Mouse (Mus musculus): ENCODE data around the gene Commd8.

Gene Commd8

GRCm38 (mm10) chr5:72167594-72168284 lies at the start of gene Commd8:
Gene Commd8 (minus strand): TSS chr5:72168189.
- DNase-seq (ENCODE audit: low spot score): peak; percentile 91

GRCm38 (mm10) chr5:72211741-72212140 lies 43.8 kb upstream of the Commd8 start:
- no peak for DNase-seq (ENCODE audit: low spot score)

GRCm38 (mm10) chr5:72210812-72211139 lies 42.8 kb upstream of the Commd8 start:
- DNase-seq (ENCODE audit: low spot score): no peak

GRCm38 (mm10) chr5:72210123-72210811 lies 42.3 kb upstream of the Commd8 start:
- no peak for DNase-seq (ENCODE audit: low spot score)

GRCm38 (mm10) chr5:72208515-72208914 lies 40.5 kb upstream of the Commd8 start:
- DNase-seq (ENCODE audit: low spot score): no peak

- DNase-seq (ENCODE audit: low spot score): no peak
Measured at GRCm38 (mm10) chr5:72205271-72205670, 37.3 kb upstream of the Commd8 start.

- DNase-seq (ENCODE audit: low spot score): no peak
Measured at GRCm38 (mm10) chr5:72204507-72204906, 36.5 kb upstream of the Commd8 start.

GRCm38 (mm10) chr5:72203734-72204073 lies 35.7 kb upstream of the Commd8 start:
- no peak for DNase-seq (ENCODE audit: low spot score)

- DNase-seq (ENCODE audit: low spot score): peak; percentile 88
Measured at GRCm38 (mm10) chr5:72203028-72203733, 35.2 kb upstream of the Commd8 start.

GRCm38 (mm10) chr5:72202016-72202415 lies 34.0 kb upstream of the Commd8 start:
- no peak for DNase-seq (ENCODE audit: low spot score)

GRCm38 (mm10) chr5:72201600-72201999 lies 33.6 kb upstream of the Commd8 start:
- no peak for DNase-seq (ENCODE audit: low spot score)

- DNase-seq (ENCODE audit: low spot score): no peak
Measured at GRCm38 (mm10) chr5:72195442-72195841, 27.5 kb upstream of the Commd8 start.

GRCm38 (mm10) chr5:72191932-72192331 lies 23.9 kb upstream of the Commd8 start:
- no peak for DNase-seq (ENCODE audit: low spot score)

GRCm38 (mm10) chr5:72191154-72191553 lies 23.2 kb upstream of the Commd8 start:
- no peak for DNase-seq (ENCODE audit: low spot score)

- no peak for DNase-seq (ENCODE audit: low spot score)
Measured at GRCm38 (mm10) chr5:72184437-72185100, 16.6 kb upstream of the Commd8 start.

- DNase-seq (ENCODE audit: low spot score): no peak
Measured at GRCm38 (mm10) chr5:72183929-72184328, 15.9 kb upstream of the Commd8 start.

- DNase-seq (ENCODE audit: low spot score): no peak
Measured at GRCm38 (mm10) chr5:72182804-72183203, 14.8 kb upstream of the Commd8 start.

- DNase-seq (ENCODE audit: low spot score): no peak
Measured at GRCm38 (mm10) chr5:72181194-72181593, 13.2 kb upstream of the Commd8 start.

- DNase-seq (ENCODE audit: low spot score): no peak
Measured at GRCm38 (mm10) chr5:72175530-72175929, 7.5 kb upstream of the Commd8 start.

GRCm38 (mm10) chr5:72175050-72175449 lies 7.1 kb upstream of the Commd8 start:
- no peak for DNase-seq (ENCODE audit: low spot score)

- DNase-seq (ENCODE audit: low spot score): no peak
Measured at GRCm38 (mm10) chr5:72173521-72173920, 5.5 kb upstream of the Commd8 start.

GRCm38 (mm10) chr5:72172675-72173074 lies 4.7 kb upstream of the Commd8 start:
- DNase-seq (ENCODE audit: low spot score): peak; percentile 29

- DNase-seq (ENCODE audit: low spot score): no peak
Measured at GRCm38 (mm10) chr5:72170067-72170466, 2.1 kb upstream of the Commd8 start.

Data from ovary, postnatal 14 days (tissue).